Mouse (Mus musculus) embryonic fibroblast, embryonic 13.5 days (primary cell): ENCODE measurements around the gene Aunip. TPM values are rescaled to one million over a fixed set of nuclear protein-coding genes. Genes with fewer than 3 reads are reported as not detected.
A peak's percentile ranks its signal among the peaks of the same experiment; 100 is the strongest.
"Not testable (repeated sequence)": the region's sequence is repeated elsewhere in the genome, so short reads cannot be mapped to it uniquely, and the experiment has no call there.

Experiments
- H3K27ac ChIP-seq: 2 replicates; pipeline ENCODE4 v1.5.1; 2012; ENCODE audit warnings: low read length, control low read depth, inconsistent platforms; ENCODE audit not compliant: insufficient read depth
- H3K4me1 ChIP-seq: 2 replicates; pipeline ENCODE4 v1.6.1; 2011; ENCODE audit warnings: low read length; ENCODE audit not compliant: control insufficient read depth, insufficient read depth
- H3K4me3 ChIP-seq: 2 replicates; pipeline ENCODE4 v1.5.1; 2011; ENCODE audit warnings: mild to moderate bottlenecking, control low read depth, low read length; ENCODE audit not compliant: insufficient read depth
- CTCF ChIP-seq: IDR thresholded peaks from 2 replicates; pipeline ENCODE4 v1.5.1; 2011; ENCODE audit warnings: mild to moderate bottlenecking, control low read depth, low read length, moderate library complexity, borderline replicate concordance; ENCODE audit not compliant: insufficient read depth
- POLR2A ChIP-seq: IDR thresholded peaks from 2 replicates; pipeline ENCODE4 v1.6.1; 2011; ENCODE audit warnings: low read depth, mild to moderate bottlenecking, control low read depth, low read length, moderate library complexity
- polyA plus RNA-seq: library from polyadenylated mRNA; stranded (reverse); fragments of >200 nt; gene quantifications from 2 replicates; pipeline ENCODE4 v1.2.4, GENCODE M21; 2011; ENCODE audit warnings: low read depth; ENCODE audit not compliant: missing spikeins, insufficient read length

Aunip gene
- polyA plus RNA-seq, 1 experiment, result 9.7 TPM

DNA sequence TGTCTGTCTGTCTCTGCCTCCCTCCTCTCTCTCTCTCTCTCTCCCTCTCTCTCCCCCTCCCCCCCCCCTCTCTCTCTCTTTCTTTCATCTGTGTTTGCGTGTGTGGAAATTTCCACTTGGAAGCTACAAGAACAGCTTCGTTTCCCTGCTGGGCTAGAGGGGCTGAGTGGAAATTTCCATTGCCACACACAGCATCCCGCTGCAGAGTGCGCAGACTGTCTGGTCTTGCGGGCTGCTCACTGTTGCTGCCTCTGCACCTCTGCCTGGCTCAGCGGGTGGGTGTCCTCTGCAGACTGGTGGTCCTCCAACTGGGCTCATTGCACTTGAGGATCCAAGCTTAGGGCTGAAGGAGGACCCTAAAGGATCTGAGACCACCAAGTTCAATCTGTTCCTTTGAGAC lies 27.1 kb upstream of the Aunip start:
- Histone ChIP-seq H3K4me1 (no peaks in the 10 kb centered on the region; the same call in 1 of the 2 replicates), H3K27ac (no peak overlapping the region), H3K4me3 (no peak overlapping the region)
- TF ChIP-seq CTCF, result no peak
- no peak for TF ChIP-seq POLR2A

- Histone ChIP-seq H3K4me1 (no peaks in the 10 kb centered on the region; the same call in 1 of the 2 replicates), H3K27ac (no peak overlapping the region), H3K4me3 (no peak overlapping the region)
- TF ChIP-seq CTCF (no peak), POLR2A (no peak)
Measured at GRCm38 (mm10) chr4:134484231-134484630, 26.6 kb upstream of the Aunip start.

DNA sequence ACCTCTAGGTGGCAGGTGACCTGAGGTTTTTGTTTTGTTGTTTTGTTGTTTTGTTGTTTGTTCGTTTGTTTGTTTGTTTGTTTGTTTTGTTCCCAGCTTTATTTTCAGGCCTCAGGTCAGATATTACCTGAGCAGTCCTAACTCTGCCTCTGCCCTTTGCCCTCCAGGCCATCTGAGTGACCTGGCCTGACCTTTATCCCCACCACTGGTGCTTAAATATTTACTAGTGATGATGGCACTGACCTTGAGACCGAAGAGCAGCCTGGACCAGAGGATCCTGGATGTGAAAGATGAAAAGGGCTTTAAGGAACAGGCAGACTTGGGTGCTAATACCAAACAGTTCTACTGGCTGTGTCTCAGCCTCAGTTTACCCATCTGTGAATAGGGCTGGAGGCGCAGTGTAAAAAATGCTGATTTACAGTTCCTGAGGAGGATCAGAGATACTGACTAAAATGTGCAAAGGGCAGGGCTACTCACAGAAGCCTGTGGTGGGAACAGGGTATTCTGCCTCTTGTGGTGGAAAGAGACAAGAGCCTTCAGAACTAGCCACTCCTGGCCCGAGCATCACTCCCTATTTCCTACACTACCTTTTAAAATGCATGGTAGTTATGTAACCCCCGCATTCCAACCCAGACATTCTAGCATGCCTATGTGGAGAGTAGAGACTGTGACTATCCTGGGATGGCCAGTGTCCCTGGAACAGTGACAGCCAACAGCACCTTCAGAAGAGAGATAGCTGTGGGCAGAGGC lies 25.5 kb upstream of the Aunip start:
- no peak overlapping the region for H3K4me3 ChIP-seq
- H3K4me1 ChIP-seq, result no peaks in the 10 kb centered on the region; the same call in 1 of the 2 replicates
- no peak for TF ChIP-seq POLR2A
- no peak for TF ChIP-seq CTCF
- H3K27ac ChIP-seq, result no peak overlapping the region

GRCm38 (mm10) chr4:134488211-134488610 lies 22.6 kb upstream of the Aunip start:
- Histone ChIP-seq H3K4me1 (no peaks in the 10 kb centered on the region), H3K27ac (no peak overlapping the region)
- TF ChIP-seq CTCF (no peak), POLR2A (no peak)

DNA sequence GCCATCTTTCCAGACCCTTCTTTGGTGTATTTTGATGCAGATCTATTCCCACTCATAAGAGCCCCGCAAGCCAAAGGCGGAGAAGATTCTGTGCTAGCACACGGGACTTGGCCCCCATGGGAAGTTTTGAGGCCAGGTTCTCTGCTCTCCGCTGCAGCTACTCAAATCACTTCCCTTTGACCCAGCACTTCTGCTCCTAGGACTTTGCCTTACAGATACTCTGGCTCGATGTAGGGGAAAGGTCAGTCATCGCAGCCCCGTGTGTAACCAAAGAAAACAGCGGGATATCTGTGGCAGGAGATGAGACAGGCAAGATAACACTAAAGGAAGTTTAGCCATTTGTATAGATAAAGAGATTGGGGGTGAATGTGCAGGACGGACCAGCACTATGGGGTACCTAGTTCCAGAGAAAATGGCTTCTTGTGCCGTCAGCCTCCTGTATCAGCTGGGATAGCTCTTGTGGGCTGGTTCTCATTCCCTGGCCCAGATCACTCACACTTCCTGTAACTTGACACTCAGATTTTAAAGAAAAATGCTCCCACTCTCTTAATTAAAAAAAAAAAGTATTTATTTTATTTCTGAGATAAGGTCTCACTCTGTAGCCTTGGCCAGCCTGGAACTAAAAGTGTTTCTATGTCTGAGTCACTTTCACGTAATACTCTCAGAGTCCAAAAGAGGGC lies 20.7 kb upstream of the Aunip start:
- Histone ChIP-seq H3K27ac (no peak overlapping the region), H3K4me3 (no peak overlapping the region), H3K4me1 (no peaks in the 10 kb centered on the region)
- no peak for TF ChIP-seq POLR2A
- TF ChIP-seq CTCF, result no peak

More at GRCm38 (mm10) chr4:134488211-134488610, 22.6 kb upstream of the Aunip start:
- H3K4me3 ChIP-seq, result no peak overlapping the region

- TF ChIP-seq CTCF (no peak), POLR2A (no peak)
- H3K4me3 ChIP-seq, result no peak overlapping the region
- 0 out of 2 replicates have a peak, but pooled peaks cover 2% of the 10 kb centered on the region for H3K4me1 ChIP-seq
- no peak overlapping the region for H3K27ac ChIP-seq
Measured at GRCm38 (mm10) chr4:134491716-134492115, 19.1 kb upstream of the Aunip start.

GRCm38 (mm10) chr4:134494161-134494560 lies 16.6 kb upstream of the Aunip start:
- not testable (repeated sequence) for H3K27ac ChIP-seq, H3K4me1 ChIP-seq, H3K4me3 ChIP-seq

GRCm38 (mm10) chr4:134494780-134495545 lies 15.8 kb upstream of the Aunip start:
- no peak overlapping the region for H3K27ac ChIP-seq
- TF ChIP-seq POLR2A (no peak), CTCF (no peak)
- 0 out of 2 replicates have a peak, but pooled peaks cover 2% of the 10 kb centered on the region for H3K4me1 ChIP-seq
- H3K4me3 ChIP-seq, result no peak overlapping the region

GRCm38 (mm10) chr4:134495546-134495923 lies 15.3 kb upstream of the Aunip start:
- H3K27ac ChIP-seq, result no peak overlapping the region

DNA sequence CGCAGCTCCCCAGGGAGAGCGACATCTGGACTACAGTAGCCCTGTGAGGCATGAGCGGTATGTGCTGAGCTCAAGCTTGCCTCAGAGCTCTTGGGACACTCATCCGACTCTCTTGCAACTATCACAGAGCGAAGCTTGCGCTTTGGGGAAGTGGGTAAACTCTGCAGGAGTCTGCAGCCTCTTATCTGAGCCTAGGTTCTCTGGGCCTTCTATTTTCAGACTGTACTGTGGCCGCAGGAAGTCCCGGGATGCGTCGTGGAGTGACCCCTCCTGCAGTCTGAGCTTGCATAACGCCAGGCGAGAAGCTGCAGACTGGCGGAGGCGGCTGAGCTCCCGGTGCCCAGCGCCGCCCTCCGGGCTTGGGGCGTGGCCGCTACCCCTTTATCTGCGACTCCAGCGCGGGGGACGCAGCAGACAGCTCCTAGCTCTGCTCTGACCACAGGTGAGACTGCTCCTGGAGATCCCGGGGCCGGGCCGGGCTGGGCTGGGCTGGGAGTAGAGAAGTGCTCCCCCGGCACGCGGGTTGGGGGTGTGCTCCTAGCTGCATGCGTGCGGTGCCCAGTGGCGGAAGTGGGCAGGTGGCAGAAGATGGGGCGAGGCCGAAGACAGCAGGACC lies 14.1 kb upstream of the Aunip start, which contains the start of gene Paqr7:
TSS of gene Paqr7 (plus strand) at position 103 of the 616 bp plus-strand sequence.
- peak within 1 kb of the TSS; percentile 37 for H3K4me3 ChIP-seq
- 0 out of 2 replicates have a peak, but pooled peaks cover 2% of the 10 kb centered on the region for H3K4me1 ChIP-seq
- TF ChIP-seq CTCF (no peak), POLR2A (peak; percentile 57)
- no peak within 1 kb of the TSS for H3K27ac ChIP-seq

More at GRCm38 (mm10) chr4:134495546-134495923, 15.3 kb upstream of the Aunip start:
- TF ChIP-seq CTCF (no peak), POLR2A (no peak)
- H3K4me1 ChIP-seq, result 0 out of 2 replicates have a peak, but pooled peaks cover 2% of the 10 kb centered on the region
- H3K4me3 ChIP-seq, result no peak overlapping the region
